8 mouse cellular contexts compared by ENCODE assay signal in genomic region chr5:125964039-125964438, GRCm38 (mm10).
DNase-seq lines count a peak whose midpoint lies in the region; ATAC-seq and TF ChIP-seq lines count a peak whose summit lies in the region.

No protein-coding gene starts in this region.

- H3K4me3 ChIP-seq in cerebellum, adult 2 months (replicated peaks; ENCODE audit: insufficient read depth, low read depth, low read length) = no peak overlapping the region
- no peak overlapping the region for H3K4me3 ChIP-seq in midbrain, embryonic 10.5 days
- no peak overlapping the region for H3K4me3 ChIP-seq in midbrain, embryonic 14.5 days (replicated peaks; ENCODE audit: low read depth, low read length)
- H3K4me3 ChIP-seq in lung, postnatal 0 days (ENCODE audit: low read depth, low read length) = no peak overlapping the region

- H3K4me1 ChIP-seq in cerebellum, adult 2 months (ENCODE audit: control insufficient read depth, insufficient read depth, low read length) = no peaks in the 10 kb centered on the region
- no peaks in the 10 kb centered on the region for H3K4me1 ChIP-seq in midbrain, embryonic 10.5 days
- H3K4me1 ChIP-seq in midbrain, embryonic 14.5 days (ENCODE audit: control insufficient read depth, insufficient read depth, low read length) = 0 out of 2 replicates have a peak, but pooled peaks cover 6% of the 10 kb centered on the region
- no peaks in the 10 kb centered on the region for H3K4me1 ChIP-seq in lung, postnatal 0 days (ENCODE audit: insufficient read depth, low read depth, low read length)

- no peak overlapping the region for H3K9ac ChIP-seq in midbrain, embryonic 14.5 days (replicated peaks; ENCODE audit: low read length)
- H3K9ac ChIP-seq in lung, postnatal 0 days (replicated peaks; ENCODE audit: low read depth) = no peak overlapping the region

- 84% methylated on average over 8 of the region's 8 CpGs for WGBS in cerebellum, adult 2 months
- 77% methylated on average over 8 of the region's 8 CpGs for WGBS in midbrain, embryonic 10.5 days
- WGBS in midbrain, embryonic 14.5 days = 79% methylated on average over 8 of the region's 8 CpGs
- WGBS in lung, postnatal 0 days = 64% methylated on average over 8 of the region's 8 CpGs

- no peak for ATAC-seq in midbrain, embryonic 14.5 days (ENCODE audit: low FRiP score, low TSS enrichment)
- ATAC-seq in lung, postnatal 0 days = no peak

- no peaks in the 10 kb centered on the region for H3K27me3 ChIP-seq in cerebellum, adult 2 months (ENCODE audit: control insufficient read depth, insufficient read depth, low read length)
- H3K27me3 ChIP-seq in midbrain, embryonic 10.5 days (ENCODE audit: low read depth, poor library complexity, severe bottlenecking) = no peaks in the 10 kb centered on the region
- no peaks in the 10 kb centered on the region for H3K27me3 ChIP-seq in midbrain, embryonic 14.5 days (ENCODE audit: control insufficient read depth, insufficient read depth, low read length)
- H3K27me3 ChIP-seq in lung, postnatal 0 days (replicated peaks; ENCODE audit: insufficient read depth, low read length) = no peaks in the 10 kb centered on the region

- H3K4me2 ChIP-seq in midbrain, embryonic 14.5 days (ENCODE audit: low read length) = no peak overlapping the region
- H3K4me2 ChIP-seq in lung, postnatal 0 days (replicated peaks; ENCODE audit: low read depth, low read length) = no peak overlapping the region

- TF ChIP-seq EP300 in lung, postnatal 0 days (IDR thresholded peaks at IDR 0.05) = no peak

- no peak for DNase-seq in cerebellum, adult 2 months
- no peak for DNase-seq in cerebellum, postnatal 36 days
- DNase-seq in midbrain, embryonic 10.5 days (ENCODE audit: low spot score) = peak; percentile 15
- DNase-seq in midbrain, embryonic 14.5 days = no peak
- DNase-seq in brain, adult 2 months (ENCODE audit: low read depth, low spot score) = peak; percentile 27
- DNase-seq in lung, postnatal 0 days (ENCODE audit: low spot score) = no peak
- DNase-seq in T-cell, adult 2 months (ENCODE audit: low spot score) = no peak
- DNase-seq in adipocyte (ENCODE audit: low spot score) = no peak

- TF ChIP-seq POLR2A in cerebellum, adult 2 months (IDR thresholded peaks at IDR 0.05; ENCODE audit: borderline replicate concordance, insufficient read depth, low read length) = no peak

- TF ChIP-seq CTCF in cerebellum, adult 2 months (IDR thresholded peaks at IDR 0.05; ENCODE audit: borderline replicate concordance, insufficient read depth, low read depth, low read length) = peak; percentile 31; the same call in 1 of the 2 replicates
- TF ChIP-seq CTCF in lung, postnatal 0 days (IDR thresholded peaks at IDR 0.05) = peak; percentile 42

- H3K9me3 ChIP-seq in midbrain, embryonic 10.5 days (replicated peaks) = no peaks in the 10 kb centered on the region
- H3K9me3 ChIP-seq in midbrain, embryonic 14.5 days (ENCODE audit: control insufficient read depth, low read length) = no peaks in the 10 kb centered on the region
- H3K9me3 ChIP-seq in lung, postnatal 0 days (ENCODE audit: low read length) = no peaks in the 10 kb centered on the region

- no peaks in the 10 kb centered on the region for H3K36me3 ChIP-seq in midbrain, embryonic 10.5 days
- H3K36me3 ChIP-seq in midbrain, embryonic 14.5 days (ENCODE audit: control insufficient read depth, insufficient read depth, low read length) = no peaks in the 10 kb centered on the region
- no peaks in the 10 kb centered on the region for H3K36me3 ChIP-seq in lung, postnatal 0 days (ENCODE audit: insufficient read depth, low read length)

- no peak overlapping the region for H3K27ac ChIP-seq in cerebellum, adult 2 months (ENCODE audit: insufficient read depth, low read length)
- H3K27ac ChIP-seq in midbrain, embryonic 10.5 days (replicated peaks) = no peak overlapping the region
- no peak overlapping the region for H3K27ac ChIP-seq in midbrain, embryonic 14.5 days (replicated peaks; ENCODE audit: low read depth, low read length)
- no peak overlapping the region for H3K27ac ChIP-seq in lung, postnatal 0 days (ENCODE audit: low read length)

Comparison
In these comparisons a context has a peak if more than half of its experiments do, and no peak if none do; other contexts are left out.
1. DNase-seq: peak in midbrain, embryonic 10.5 days (single experiment) and brain, adult 2 months (single experiment); none in cerebellum, adult 2 months (0 of 2), cerebellum, postnatal 36 days (0 of 2), midbrain, embryonic 14.5 days (single experiment), lung, postnatal 0 days (single experiment), T-cell, adult 2 months (single experiment) and adipocyte (single experiment).